Mouse (Mus musculus) liver, adult 2 months (tissue): ENCODE data around the gene Cbx4.

ENCODE experiments used
- CTCF ChIP-seq: fragments of 200-500 bp; IDR thresholded peaks from 2 replicates; pipeline ENCODE4 v1.5.1; 2011; ENCODE audit warnings: low read depth, low read length, control low read depth
- POLR2A ChIP-seq: fragments of 200-500 bp; IDR thresholded peaks from 2 replicates; pipeline ENCODE4 v1.6.1; 2011; ENCODE audit warnings: low read length, control low read depth; ENCODE audit not compliant: insufficient read depth; ENCODE audit errors: extremely low read depth

- no peak for TF ChIP-seq CTCF
- TF ChIP-seq POLR2A: no peak
These were observed 28.7 kb downstream of the Cbx4 start for GRCm38 (mm10) chr11:119057291-119057690.
